Mouse (Mus musculus) heart, embryonic 11.5 days (tissue): ENCODE data around the gene Pdk2. TPM values are rescaled to one million over a fixed set of nuclear protein-coding genes. Genes with fewer than 3 reads are reported as not detected.

ENCODE experiments used
- ATAC-seq: fragments of 200-750 bp; cut with Nextera tagmentation; replicated peaks from 2 replicates; pipeline ENCODE4 v1.8.0; 2017; ENCODE audit warnings: moderate library complexity; ENCODE audit not compliant: insufficient number of reproducible peaks, low FRiP score, low TSS enrichment
- H3K27ac ChIP-seq: fragments of 300-500 bp; sonication (generic); 2 replicates; pipeline ENCODE4 v1.5.1; 2014; ENCODE audit warnings: mild to moderate bottlenecking, low read depth, low read length
- H3K27me3 ChIP-seq: fragments of 300-500 bp; sonication (generic); 2 replicates; pipeline ENCODE4 v1.6.1; 2014; ENCODE audit warnings: mild to moderate bottlenecking, low read length, mixed read lengths; ENCODE audit not compliant: control insufficient read depth, insufficient read depth
- H3K36me3 ChIP-seq: fragments of 300-500 bp; sonication (generic); 2 replicates; pipeline ENCODE4 v1.6.1; 2014; ENCODE audit warnings: mild to moderate bottlenecking, low read length, moderate library complexity, mixed read lengths; ENCODE audit not compliant: control insufficient read depth, insufficient read depth
- H3K4me1 ChIP-seq: fragments of 300-500 bp; sonication (generic); 2 replicates; pipeline ENCODE4 v1.6.1; 2014; ENCODE audit warnings: low read length; ENCODE audit not compliant: control insufficient read depth, insufficient read depth
- H3K4me2 ChIP-seq: fragments of 300-500 bp; sonication (generic); 2 replicates; pipeline ENCODE4 v1.6.1; 2014; ENCODE audit warnings: mild to moderate bottlenecking, moderate library complexity
- H3K4me3 ChIP-seq: fragments of 300-500 bp; sonication (generic); 2 replicates; pipeline ENCODE4 v1.5.1; 2014; ENCODE audit warnings: low read depth, low read length
- H3K9ac ChIP-seq: fragments of 300-500 bp; sonication (generic); 2 replicates; pipeline ENCODE4 v1.6.1; 2014; ENCODE audit warnings: mild to moderate bottlenecking, low read depth, low read length, moderate library complexity
- H3K9me3 ChIP-seq: fragments of 300-500 bp; sonication (generic); replicated peaks from 2 replicates; pipeline ENCODE4 v1.6.1; 2016; ENCODE audit warnings: low read length; ENCODE audit not compliant: control insufficient read depth
- WGBS: fragments of 180-500 bp; shearing (Covaris S2); extraction: QIAGEN DNeasy Blood & Tissue Kit; methylation state at CpG from one replicate; pipeline ENCODE4 v1.1.7; 2014; ENCODE audit not compliant: insufficient replicate concordance; 5-methylcytosine and 5-hydroxymethylcytosine counted together
- polyA plus RNA-seq: library from polyadenylated mRNA; unstranded; fragments of >200 nt; fragmentation: Nextera tagmentation; extraction: Ambion mirVana; gene quantifications from 2 replicates; pipeline ENCODE4 v1.2.1, GENCODE M21; 2014

Gene Pdk2
- polyA plus RNA-seq, 1 experiment from 2014 or later, result 45.6 TPM

GRCm38 (mm10) chr11:94991641-94992479 is 49.3 kb downstream of the Pdk2 start:
- no peak for ATAC-seq
- H3K9me3 ChIP-seq, result no peaks in the 10 kb centered on the region
- no peaks in the 10 kb centered on the region for H3K27me3 ChIP-seq
- H3K9ac ChIP-seq, result peak overlapping the region; percentile 86
- H3K4me3 ChIP-seq, result peak overlapping the region; percentile 80
- H3K4me2 ChIP-seq, result peak overlapping the region; percentile 99
- WGBS, result under 1% methylated on average over 99 of the region's 99 CpGs
- peak overlapping the region; percentile 86 for H3K27ac ChIP-seq
- peaks cover 54% of the 10 kb centered on the region for H3K4me1 ChIP-seq
- H3K36me3 ChIP-seq, result peaks cover 10% of the 10 kb centered on the region; the same call in 1 of the 2 replicates

DNA sequence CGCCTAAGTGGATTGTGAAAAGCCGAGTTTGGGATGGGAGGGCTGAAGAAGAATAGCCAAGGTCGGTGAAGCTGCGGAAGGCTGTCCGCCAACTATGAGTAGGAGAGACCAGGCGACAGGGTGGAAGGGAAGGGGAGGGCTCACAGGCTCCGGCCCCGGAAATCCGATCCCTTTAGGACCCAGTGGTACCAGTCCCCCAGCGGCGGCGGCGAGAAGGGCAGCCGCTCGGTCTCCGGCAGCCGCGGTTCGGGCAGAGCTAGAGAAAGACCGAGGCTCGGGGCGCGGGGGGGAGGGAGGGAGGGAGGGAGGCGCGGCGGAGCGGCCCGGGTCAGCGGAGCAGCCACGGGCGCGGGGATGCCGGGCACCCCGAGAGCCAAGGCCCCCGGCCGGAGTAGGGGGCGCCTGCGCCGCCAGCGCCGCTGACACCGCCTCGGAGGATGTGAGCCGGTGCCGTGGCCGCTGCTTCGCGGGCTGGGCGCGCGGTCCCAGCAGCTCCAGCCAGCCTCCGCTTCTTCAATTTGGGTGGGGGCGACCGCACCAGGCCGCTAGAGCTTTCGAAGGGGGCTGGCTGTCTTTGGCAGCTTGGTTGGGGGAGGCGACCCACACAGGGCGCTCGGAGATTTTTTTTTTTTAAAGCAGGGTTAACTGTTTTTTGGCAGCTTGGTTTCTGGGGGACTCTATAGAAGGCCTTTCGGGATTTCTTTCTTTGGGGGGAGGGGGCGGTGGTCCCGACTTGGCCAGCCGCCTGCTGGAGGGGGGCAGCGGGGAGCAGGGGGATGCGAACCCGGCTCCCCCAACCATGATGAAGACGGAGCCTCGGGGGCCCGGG is 50.2 kb downstream of the Pdk2 start, which contains the start of gene Ppp1r9b:
TSS of gene Ppp1r9b (plus strand) at position 287 of the 829 bp plus-strand sequence.
- WGBS, result under 1% methylated on average over 61 of the region's 69 CpGs

DNA sequence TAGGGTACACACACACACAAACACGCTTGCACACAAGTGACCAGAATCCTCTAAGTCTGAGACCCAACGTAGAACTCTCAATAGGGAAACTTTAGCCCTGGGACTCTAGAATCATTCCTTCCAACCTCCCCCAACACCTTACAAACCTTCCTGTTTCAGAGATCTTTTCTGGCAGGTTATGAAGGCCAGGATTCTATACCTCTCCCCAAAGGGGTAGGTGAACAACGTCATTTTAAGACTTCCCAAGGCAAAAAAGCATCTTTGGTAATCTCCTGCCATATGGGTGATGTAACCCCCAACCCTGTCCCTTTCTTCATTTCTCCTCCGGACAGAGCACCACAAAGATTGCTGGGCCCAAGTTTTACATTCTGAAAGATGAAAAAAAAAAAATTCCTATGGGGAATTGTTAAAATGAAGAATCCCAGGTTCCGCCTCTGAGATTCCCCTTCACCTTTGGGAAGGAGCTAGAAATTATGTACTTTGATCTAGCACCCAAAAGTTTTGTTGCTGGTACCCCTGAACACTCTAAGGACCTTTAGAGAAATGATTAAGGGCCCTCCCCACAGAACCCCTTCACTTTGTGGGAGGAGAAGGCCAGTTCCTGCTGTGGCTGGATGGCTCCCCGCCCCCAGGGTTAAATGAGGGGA is 50.9 kb downstream of the Pdk2 start:
- peak overlapping the region; percentile 86 for H3K9ac ChIP-seq
- no peaks in the 10 kb centered on the region for H3K9me3 ChIP-seq
- peak overlapping the region; percentile 99 for H3K4me2 ChIP-seq
- H3K4me1 ChIP-seq, result peaks cover 40% of the 10 kb centered on the region
- no peaks in the 10 kb centered on the region for H3K27me3 ChIP-seq
- peak overlapping the region; percentile 86 for H3K27ac ChIP-seq
- 0 out of 2 replicates have a peak, but pooled peaks cover under 1% of the 10 kb centered on the region for H3K36me3 ChIP-seq
- peak overlapping the region; percentile 80 for H3K4me3 ChIP-seq
- no peak for ATAC-seq
- 51% methylated on average over 6 of the region's 6 CpGs for WGBS

More for the DNA sequence above, 50.2 kb downstream of the Pdk2 start, which contains the start of gene Ppp1r9b:
- Histone ChIP-seq H3K9ac (peak within 1 kb of the TSS; percentile 86), H3K9me3 (no peaks in the 10 kb centered on the region), H3K27me3 (no peaks in the 10 kb centered on the region), H3K4me3 (peak within 1 kb of the TSS; percentile 80), H3K4me2 (peak within 1 kb of the TSS; percentile 99), H3K27ac (peak within 1 kb of the TSS; percentile 86), H3K36me3 (peaks cover 2% of the 10 kb centered on the region; the same call in 1 of the 2 replicates), H3K4me1 (peaks cover 48% of the 10 kb centered on the region)
- peak; percentile 77 for ATAC-seq

DNA sequence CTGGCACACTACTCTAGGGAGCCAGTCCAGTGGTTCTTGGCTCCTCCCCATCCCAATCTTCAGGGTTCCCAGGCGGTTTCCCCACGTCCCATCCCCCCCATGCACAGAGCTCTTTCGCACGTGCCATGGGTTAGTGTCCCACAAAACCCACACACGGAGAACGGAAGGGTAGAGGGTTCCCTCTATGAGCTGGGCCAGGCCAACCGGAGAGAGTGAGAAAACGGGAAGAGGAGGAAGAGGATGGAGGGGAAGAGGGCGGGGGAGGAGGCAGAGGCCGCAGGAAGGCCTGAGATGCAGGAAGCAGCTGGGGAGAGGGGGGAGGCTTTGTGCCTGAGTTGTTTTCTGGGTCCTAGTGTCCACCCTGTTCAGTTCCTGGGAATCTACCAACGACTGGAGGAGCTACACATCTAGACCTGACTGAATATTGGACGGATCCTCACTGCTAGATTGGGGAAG is 51.6 kb downstream of the Pdk2 start:
- Histone ChIP-seq H3K27me3 (no peaks in the 10 kb centered on the region), H3K36me3 (no peaks in the 10 kb centered on the region), H3K9ac (peak overlapping the region; percentile 76), H3K27ac (peak overlapping the region; percentile 87), H3K4me1 (peaks cover 34% of the 10 kb centered on the region), H3K9me3 (no peaks in the 10 kb centered on the region), H3K4me2 (peak overlapping the region; percentile 99), H3K4me3 (peak overlapping the region; percentile 80)
- under 1% methylated on average over 12 of the region's 12 CpGs for WGBS
- peak; percentile 50 for ATAC-seq

- H3K9ac ChIP-seq, result peak overlapping the region; percentile 76
- no peaks in the 10 kb centered on the region for H3K36me3 ChIP-seq
- WGBS, result 20% methylated on average over 10 of the region's 10 CpGs
- H3K27ac ChIP-seq, result peak overlapping the region; percentile 87
- H3K4me2 ChIP-seq, result peak overlapping the region; percentile 99
- H3K4me1 ChIP-seq, result peaks cover 28% of the 10 kb centered on the region
- H3K4me3 ChIP-seq, result peak overlapping the region; percentile 80
- ATAC-seq, result no peak
- no peaks in the 10 kb centered on the region for H3K27me3 ChIP-seq
- no peaks in the 10 kb centered on the region for H3K9me3 ChIP-seq
These were observed 52.2 kb downstream of the Pdk2 start for GRCm38 (mm10) chr11:94988780-94989561.

DNA sequence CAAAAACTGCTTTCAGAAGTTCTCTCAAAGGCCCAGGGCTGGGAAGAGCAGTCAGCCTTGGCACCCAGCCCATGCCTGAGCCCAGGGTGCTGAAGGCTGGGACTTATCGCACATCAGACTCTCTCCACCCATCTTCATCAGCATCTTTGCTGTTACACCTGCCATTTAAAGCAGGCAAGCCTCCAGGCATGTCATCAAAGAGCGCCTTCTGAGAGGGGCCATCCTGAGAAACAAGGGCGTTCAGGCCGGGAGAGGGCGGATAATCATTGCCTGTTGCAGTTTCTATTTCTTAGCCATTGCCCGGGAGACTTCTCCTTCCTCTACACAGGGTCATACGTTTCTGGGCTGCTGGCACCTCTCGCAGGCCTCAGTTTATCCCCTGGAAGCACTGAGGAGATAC is 53.3 kb downstream of the Pdk2 start:
- no peak for ATAC-seq
- no peak overlapping the region for H3K4me3 ChIP-seq
- no peaks in the 10 kb centered on the region for H3K27me3 ChIP-seq
- 74% methylated on average over 8 of the region's 8 CpGs for whole genome bisulfite sequencing
- H3K4me1 ChIP-seq, result peaks cover 16% of the 10 kb centered on the region
- no peak overlapping the region for H3K4me2 ChIP-seq
- no peak overlapping the region for H3K9ac ChIP-seq
- H3K27ac ChIP-seq, result no peak overlapping the region
- H3K36me3 ChIP-seq, result no peaks in the 10 kb centered on the region
- H3K9me3 ChIP-seq, result no peaks in the 10 kb centered on the region

DNA sequence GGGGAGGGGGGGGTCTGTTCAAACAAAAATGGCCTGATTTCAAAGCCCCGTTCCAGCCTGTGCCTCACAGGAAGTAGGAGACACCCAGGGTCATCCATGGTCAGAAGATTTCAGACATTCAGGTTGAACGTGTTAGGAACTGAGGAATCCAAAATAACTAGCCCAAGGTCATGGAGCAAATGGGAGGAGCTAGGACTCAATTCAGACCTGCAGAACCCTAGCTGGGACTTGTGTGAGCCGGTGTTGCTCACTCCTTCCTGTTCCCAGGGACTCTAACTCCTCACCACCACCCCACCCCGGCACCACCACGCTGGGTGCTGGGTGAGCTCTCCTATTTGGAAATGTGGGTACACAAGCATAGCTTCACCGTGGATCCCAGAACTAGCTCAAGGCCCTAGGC is 53.8 kb downstream of the Pdk2 start:
- H3K36me3 ChIP-seq, result no peaks in the 10 kb centered on the region
- WGBS, result 47% methylated on average over 6 of the region's 6 CpGs
- H3K27ac ChIP-seq, result no peak overlapping the region
- H3K4me2 ChIP-seq, result no peak overlapping the region
- H3K27me3 ChIP-seq, result no peaks in the 10 kb centered on the region
- no peak overlapping the region for H3K4me3 ChIP-seq
- H3K4me1 ChIP-seq, result peaks cover 12% of the 10 kb centered on the region
- no peak overlapping the region for H3K9ac ChIP-seq
- H3K9me3 ChIP-seq, result no peaks in the 10 kb centered on the region
- ATAC-seq, result no peak
